Mouse (Mus musculus) left cerebral cortex, postnatal 36 days (tissue): ENCODE measurements around the gene Pla2g1b. TPM values are rescaled to one million over a fixed set of nuclear protein-coding genes. Genes with fewer than 3 reads are reported as not detected.

Source experiments
- DNase-seq, 2 experiments: peaks; one replicate each; pipeline ENCODE4 v3.0.0; 2021 to 2022; ENCODE audit warnings: low spot score in 2 of 2, mixed read lengths in 1 of 2
- intact Hi-C: fragments of 180-260 bp; cut with DNase I; formaldehyde crosslinking; loops from one replicate; pipeline ENCODE4 v1.15.1; 2025
- total RNA-seq, 2 experiments: library from RNA; stranded (reverse); gene quantifications; 2 replicates each; pipeline ENCODE4 v1.2.3; 2021

Pla2g1b gene
- total RNA-seq, 2 experiments from 2014 or later: not detected

GRCm38 (mm10) chr5:115480101-115480500 lies 14.0 kb downstream of the Pla2g1b start:
- no peak for DNase-seq
- intact Hi-C loops: no loop called here

- DNase-seq: no peak
- intact Hi-C loops: no loop called here
These were observed 16.6 kb downstream of the Pla2g1b start for GRCm38 (mm10) chr5:115482390-115483265.

GRCm38 (mm10) chr5:115483385-115483784 lies 17.3 kb downstream of the Pla2g1b start:
- intact Hi-C loops: no loop called here
- DNase-seq: no peak

DNA sequence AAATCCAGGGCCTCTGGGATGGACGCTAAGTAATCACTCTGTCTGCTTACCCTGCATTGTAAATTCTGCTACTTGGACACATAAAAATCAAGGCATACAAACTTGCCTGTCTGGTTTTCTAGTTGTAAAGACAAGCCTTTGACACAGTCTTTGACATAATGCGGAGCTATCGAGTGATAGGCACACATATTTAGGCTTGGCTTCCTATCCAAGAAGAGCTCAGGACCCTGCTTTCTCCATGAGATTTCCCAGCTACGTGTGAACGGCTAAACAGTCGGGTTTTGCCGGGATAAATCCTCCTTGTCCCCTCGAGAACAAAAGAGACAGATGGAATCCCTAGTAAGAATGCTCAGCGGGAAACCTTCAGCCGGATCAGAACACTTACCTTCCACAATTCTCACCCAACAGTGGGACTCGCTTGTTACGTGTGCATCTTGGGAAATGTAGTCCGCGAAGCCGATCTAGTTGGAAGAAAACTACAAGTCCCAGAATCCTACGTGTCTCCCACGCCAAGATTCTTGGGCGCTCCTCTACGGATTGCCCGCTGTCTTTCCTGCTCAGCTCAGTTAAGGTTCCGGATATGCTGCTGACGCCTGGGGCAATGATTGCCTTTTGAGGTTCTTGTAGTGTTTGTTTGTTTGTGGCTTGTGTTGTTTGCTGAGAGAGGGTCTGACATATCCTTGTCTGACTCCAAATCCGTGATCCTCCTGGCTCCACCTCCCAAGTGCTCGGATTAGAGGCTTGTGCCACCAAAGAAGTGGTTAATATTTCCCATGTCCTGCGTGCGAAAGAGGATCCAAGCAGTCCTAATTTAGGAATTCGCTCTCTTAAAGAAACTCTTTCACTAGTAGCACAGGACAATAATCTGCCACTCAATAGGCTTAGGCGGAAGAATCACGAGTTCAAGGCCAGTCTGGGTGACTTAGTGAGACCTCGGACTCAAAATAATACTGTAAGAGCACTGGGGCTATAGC lies 18.2 kb downstream of the Pla2g1b start, which contains the start of gene Sirt4:
Gene Sirt4 (minus strand): TSS at position 779 of the 974 bp plus-strand sequence.
- peak; percentile 83 to 87 for DNase-seq
- intact Hi-C loops: no loop called here

- intact Hi-C loops: no loop called here
- no peak for DNase-seq
These were observed 18.9 kb downstream of the Pla2g1b start for GRCm38 (mm10) chr5:115484996-115485395.

- intact Hi-C loops: no loop called here
- no peak for DNase-seq
These were observed 19.6 kb downstream of the Pla2g1b start for GRCm38 (mm10) chr5:115485489-115486205.

GRCm38 (mm10) chr5:115486726-115487125 lies 20.7 kb downstream of the Pla2g1b start:
- DNase-seq: no peak
- intact Hi-C loops: no loop called here

GRCm38 (mm10) chr5:115487353-115487752 lies 21.3 kb downstream of the Pla2g1b start:
- no peak for DNase-seq
- intact Hi-C loops: no loop called here

- intact Hi-C loops: no loop called here
- DNase-seq: no peak
These were observed 22.0 kb downstream of the Pla2g1b start for GRCm38 (mm10) chr5:115487942-115488580.

GRCm38 (mm10) chr5:115488841-115489698 lies 23.0 kb downstream of the Pla2g1b start:
- intact Hi-C loops: no loop called here
- DNase-seq: peak; percentile 78 to 84

GRCm38 (mm10) chr5:115489699-115490637 lies 23.9 kb downstream of the Pla2g1b start:
- peak; percentile 88 to 89 for DNase-seq
- intact Hi-C loops: no loop called here

GRCm38 (mm10) chr5:115490638-115491000 lies 24.6 kb downstream of the Pla2g1b start:
- intact Hi-C loops: no loop called here
- no peak for DNase-seq

GRCm38 (mm10) chr5:115491076-115491475 lies 25.0 kb downstream of the Pla2g1b start:
- intact Hi-C loops: no loop called here
- DNase-seq: no peak

GRCm38 (mm10) chr5:115491771-115492322 lies 25.8 kb downstream of the Pla2g1b start:
- intact Hi-C loops: no loop called here
- peak; percentile 43 for DNase-seq

DNA sequence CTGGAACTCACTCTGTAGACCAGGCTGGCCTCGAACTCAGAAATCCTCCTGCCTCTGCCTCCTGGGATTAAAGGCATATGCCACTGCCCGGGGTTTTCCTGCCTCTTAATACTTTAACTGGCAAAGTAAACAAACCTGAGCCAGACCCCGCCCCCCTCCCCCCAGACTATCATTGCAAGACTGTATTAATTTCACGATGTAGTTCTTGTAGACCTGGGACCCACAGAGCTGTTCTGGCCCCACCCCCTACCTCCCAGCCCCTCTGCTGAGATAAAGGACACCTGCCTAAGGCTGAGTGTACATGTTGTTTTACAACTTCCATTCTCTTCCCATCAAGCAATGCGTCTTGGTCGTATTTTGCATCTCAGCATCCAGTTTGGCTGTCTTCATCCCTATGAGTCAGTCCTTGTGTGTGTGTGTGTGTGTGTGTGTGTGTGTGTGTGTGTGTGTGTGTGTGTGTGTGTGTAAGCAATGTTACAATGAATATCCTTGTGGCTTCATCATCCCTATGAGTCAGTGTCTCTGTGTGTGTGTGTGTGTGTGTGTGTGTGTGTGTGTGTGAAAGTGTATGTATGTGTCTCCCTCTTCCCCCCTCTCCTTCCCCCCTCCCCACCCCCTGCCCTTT lies 26.8 kb downstream of the Pla2g1b start:
- intact Hi-C loops: no loop called here
- DNase-seq: no peak

DNA sequence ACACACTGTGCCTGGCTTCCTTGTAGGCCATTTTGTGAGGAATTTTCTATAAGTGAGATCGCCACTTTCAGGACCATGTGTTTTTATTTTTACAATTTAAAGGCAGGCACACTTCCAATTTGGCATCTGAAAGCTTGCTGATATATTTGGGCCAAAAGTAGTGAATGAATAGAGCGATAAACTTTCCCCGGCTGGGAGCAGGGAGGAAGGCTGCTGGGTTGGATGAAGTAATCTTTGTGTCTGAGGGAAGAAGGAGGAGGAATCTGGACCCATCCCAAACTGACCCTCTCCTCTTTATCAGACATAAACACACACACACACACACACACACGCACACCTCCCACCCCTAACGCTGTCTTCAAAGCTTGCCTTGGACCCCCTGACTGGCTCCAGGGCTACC lies 27.4 kb downstream of the Pla2g1b start:
- intact Hi-C loops: no loop called here
- DNase-seq: no peak
